Comparison of ENCODE assay signal across 27 mouse cellular contexts in genomic region chr1:58735962-58736361, GRCm38 (mm10). TPM values are rescaled to one million over a fixed set of nuclear protein-coding genes. Genes with fewer than 3 reads are reported as not detected.
DNase-seq lines count a peak whose midpoint lies in the region; ATAC-seq and TF ChIP-seq lines count a peak whose summit lies in the region.
"Had no signal": no experiment of that assay in that cellular context is flagged by ENCODE, and none has a peak within 500 bp of the region (broad histone marks: within the 10 kb centered on the region; RNA-seq: fewer than 3 reads in every experiment).

No protein-coding gene starts in this region.

- no peak for TF ChIP-seq EP300 in CH12.LX (IDR thresholded peaks at IDR 0.05; ENCODE audit: low read length)

- peak; percentile 80 for DNase-seq in kidney, adult 2 months
- DNase-seq in CH12.LX (ENCODE audit: extremely low read depth) = no peak
- no peak for DNase-seq in adrenal gland, postnatal 36 days
- no peak for DNase-seq in lung, postnatal 4 days
- DNase-seq: adrenal gland, adult 2 months; cerebellum, adult 9-11 months; heart, adult 18-20 months; heart, postnatal 36 days; lung, postnatal 10 days; thymus, postnatal 14 days had no signal

- dilution Hi-C loops in CH12.LX (cut with MboI; ENCODE audit: extremely low pct_ligation_motif_present, extremely low pct_unique_long_range_greater_than_20kb, low sequenced_read_pairs) = no loop called here

- H3K27ac ChIP-seq in kidney, adult 2 months (ENCODE audit: insufficient read depth, low read depth, low read length) = peak overlapping the region; percentile 94; the same call in 1 of the 2 replicates
- no peak overlapping the region for H3K27ac ChIP-seq in kidney, embryonic 14.5 days (ENCODE audit: low read depth, low read length)
- no peak overlapping the region for H3K27ac ChIP-seq in CH12.LX (ENCODE audit: insufficient read depth, low read depth)
- H3K27ac ChIP-seq: embryonic facial prominence, embryonic 15.5 days; hindbrain, embryonic 13.5 days had no signal

- H3K36me3 ChIP-seq in kidney, adult 2 months (ENCODE audit: control insufficient read depth, insufficient read depth, low read length) = peaks cover 28% of the 10 kb centered on the region
- H3K36me3 ChIP-seq in kidney, embryonic 14.5 days (ENCODE audit: control insufficient read depth, insufficient read depth, low read length) = peaks cover 70% of the 10 kb centered on the region
- peaks cover 68 to 87% of the 10 kb centered on the region in 2 experiments for H3K36me3 ChIP-seq in CH12.LX (replicated peaks in 1 of 2; ENCODE audit: control insufficient read depth in 1 of 2, insufficient read depth in 1 of 2, low read length in 1 of 2)

- TF ChIP-seq CTCF in kidney, adult 2 months (conservative IDR thresholded peaks at IDR 0.05; ENCODE audit: insufficient read depth, insufficient read length, low read depth, low read length) = no peak
- no peak for TF ChIP-seq CTCF in CH12.LX (conservative IDR thresholded peaks at IDR 0.05 in 1 of 2, IDR thresholded peaks at IDR 0.05 in 1 of 2; ENCODE audit: low read depth in 2 of 2, low read length in 2 of 2)

- H3K79me2 ChIP-seq in CH12.LX (replicated peaks; ENCODE audit: control insufficient read depth, extremely low read depth, insufficient read depth, poor library complexity, severe bottlenecking) = peaks cover 29% of the 10 kb centered on the region

- WGBS in kidney, adult 2 months = 45% methylated on average over 7 of the region's 7 CpGs
- WGBS in kidney, embryonic 14.5 days = 87% methylated on average over 7 of the region's 7 CpGs

- H3K27me3 ChIP-seq in kidney, adult 2 months (replicated peaks; ENCODE audit: control insufficient read depth, insufficient read depth, low read length) = no peaks in the 10 kb centered on the region
- H3K27me3 ChIP-seq in kidney, embryonic 14.5 days (ENCODE audit: control insufficient read depth, insufficient read depth, low read length) = no peaks in the 10 kb centered on the region
- no peaks in the 10 kb centered on the region for H3K27me3 ChIP-seq in CH12.LX (replicated peaks)
- H3K27me3 ChIP-seq: embryonic facial prominence, embryonic 15.5 days; hindbrain, embryonic 13.5 days had no signal

- H3K9me3 ChIP-seq in kidney, embryonic 14.5 days (ENCODE audit: control insufficient read depth, low read length) = no peaks in the 10 kb centered on the region
- H3K9me3 ChIP-seq in CH12.LX (replicated peaks; ENCODE audit: low read length) = no peaks in the 10 kb centered on the region
- H3K9me3 ChIP-seq: embryonic facial prominence, embryonic 15.5 days; hindbrain, embryonic 13.5 days had no signal

- in situ Hi-C loops in CH12.LX (cut with MboI; ENCODE audit: low pct_ligation_motif_present, low pct_unique_long_range_greater_than_20kb, low sequenced_read_pairs) = no loop called here

- no peak for TF ChIP-seq RAD21 in CH12.LX (IDR thresholded peaks at IDR 0.05; ENCODE audit: low read depth, low read length)

- H3K4me1 ChIP-seq in kidney, adult 2 months (ENCODE audit: control insufficient read depth, insufficient read depth, low read length) = peaks cover 19% of the 10 kb centered on the region
- no peaks in the 10 kb centered on the region for H3K4me1 ChIP-seq in kidney, embryonic 14.5 days (ENCODE audit: control insufficient read depth, insufficient read depth, low read length)
- H3K4me1 ChIP-seq in CH12.LX (ENCODE audit: control insufficient read depth in 1 of 2, insufficient read depth in 2 of 2) = peaks cover 4 to 58% of the 10 kb centered on the region in 2 experiments; a peak in 3 of 4 replicates
- H3K4me1 ChIP-seq: embryonic facial prominence, embryonic 15.5 days; hindbrain, embryonic 13.5 days had no signal

- H3K9ac ChIP-seq in kidney, embryonic 14.5 days (ENCODE audit: low read depth, low read length) = no peak overlapping the region
- no peak overlapping the region for H3K9ac ChIP-seq in CH12.LX (ENCODE audit: insufficient read depth, low read depth)
- H3K9ac ChIP-seq: embryonic facial prominence, embryonic 15.5 days; hindbrain, embryonic 13.5 days had no signal

- no peak overlapping the region for H3K4me2 ChIP-seq in kidney, embryonic 14.5 days (replicated peaks; ENCODE audit: low read depth, low read length)
- H3K4me2 ChIP-seq in CH12.LX (ENCODE audit: insufficient read depth, low read depth, poor library complexity, severe bottlenecking) = no peak overlapping the region
- H3K4me2 ChIP-seq: embryonic facial prominence, embryonic 15.5 days; hindbrain, embryonic 13.5 days; midbrain, embryonic 11.5 days had no signal

- no peak for ATAC-seq in kidney, embryonic 14.5 days (ENCODE audit: low FRiP score, low TSS enrichment)
- ATAC-seq in inflammation-experienced regulatory T-cells, adult 6 months = peak; percentile 45
- no peak for ATAC-seq in cerebellum, adult (ENCODE audit: insufficient number of reproducible peaks, low FRiP score, low TSS enrichment)
- ATAC-seq: forebrain, embryonic 14.5 days had no signal

- no peak for TF ChIP-seq POLR2A in kidney, adult 2 months (IDR thresholded peaks at IDR 0.05; ENCODE audit: low read depth, low read length)
- no peak for TF ChIP-seq POLR2A in CH12.LX (IDR thresholded peaks at IDR 0.05; ENCODE audit: low read depth, low read length)

- H3K4me3 ChIP-seq in kidney, adult 2 months (ENCODE audit: insufficient read depth, low read depth, low read length) = no peak overlapping the region
- H3K4me3 ChIP-seq in kidney, embryonic 14.5 days (ENCODE audit: low read length) = no peak overlapping the region
- no peak overlapping the region for H3K4me3 ChIP-seq in CH12.LX (replicated peaks in 1 of 3; ENCODE audit: low read depth in 2 of 3, low read length in 2 of 3, poor library complexity in 1 of 3)
- H3K4me3 ChIP-seq: embryonic facial prominence, embryonic 15.5 days; hindbrain, embryonic 13.5 days had no signal

TF ChIP-seq in CH12.LX, 34 proteins besides CTCF, POLR2A, EP300 and RAD21:
- TF ChIP-seq POLR2AphosphoS2 (IDR thresholded peaks at IDR 0.05; ENCODE audit: low read depth, low read length) (0 out of 2 replicates have a peak, but pooled peaks have one; percentile 8), TCF12 (IDR thresholded peaks at IDR 0.05; ENCODE audit: low read depth, low read length) (no peak)

RNA-seq across cellular contexts. Expression of gene Cflar, which starts 24.7 kb away (rescaled TPM):
- 65.8 and 71.1 TPM in 2 replicates for polyA plus RNA-seq in kidney, adult 2 months (2012; rRNA removed)
- polyA plus RNA-seq in kidney, embryonic 14.5 days (2014; fragmentation: Nextera tagmentation; extraction: Ambion mirVana) = 34.0 and 39.6 TPM in 2 replicates
- total RNA-seq in CH12.LX (2012; rRNA removed) = 46.8 and 49.2 TPM in 2 replicates
- 81.1 and 82.0 TPM in 2 replicates for total RNA-seq in CH12.LX (2014; rRNA removed)
- 28.3 and 35.7 TPM in 2 replicates for polyA plus RNA-seq in CH12.LX (2012; ENCODE audit: insufficient read length, low read depth)
- 100 to 1,000 TPM; 124 to 177 (median 175) TPM for polyA plus RNA-seq in inflammation-experienced regulatory T-cells, adult 6 months (2017; shearing (Covaris generic))
- total RNA-seq in adrenal gland, postnatal 36 days (2021) = 100 to 1,000 TPM; 110 to 114 TPM

RNA-seq across cellular contexts. Expression of gene Als2cr12, which starts 40.2 kb away (rescaled TPM):
- polyA plus RNA-seq in kidney, adult 2 months (2012; rRNA removed) = 0.80 and 0.88 TPM in 2 replicates
- not detected in 2 replicates for polyA plus RNA-seq in kidney, embryonic 14.5 days (2014; fragmentation: Nextera tagmentation; extraction: Ambion mirVana)
- not detected in 2 replicates for total RNA-seq in CH12.LX (2012; rRNA removed)
- total RNA-seq in CH12.LX (2014; rRNA removed) = not detected in 2 replicates
- 0.22 and 0.33 TPM in 2 replicates for polyA plus RNA-seq in CH12.LX (2012; ENCODE audit: insufficient read length, low read depth)
- polyA plus RNA-seq in inflammation-experienced regulatory T-cells, adult 6 months (2017; shearing (Covaris generic)) = not detected
- total RNA-seq in adrenal gland, postnatal 36 days (2021) = 1 to 10 TPM in 1 of 2 experiments, under 1 TPM in 1; 0.86 to 3.0 TPM
- total RNA-seq: common myeloid progenitor, adult 5-6 weeks; gastrocnemius, adult 8-10 months; heart, adult 18-20 months; heart, postnatal 36 days; layer of hippocampus, postnatal 25 days; midbrain, postnatal 0 days had no signal
- polyA plus RNA-seq: adrenal gland, adult 2 months; forebrain, embryonic 14.5 days; frontal cortex, adult 2 months; heart, embryonic 14.5 days; hindbrain, embryonic 13.5 days; intestine, embryonic 14.5 days; limb, embryonic 11.5 days; liver, adult 2 months; liver, embryonic 16.5 days; midbrain, embryonic 11.5 days; midbrain, postnatal 0 days had no signal

RNA-seq across cellular contexts. Expression of gene Casp8, which starts 59.2 kb away (rescaled TPM):
- 5.5 and 6.9 TPM in 2 replicates for polyA plus RNA-seq in kidney, adult 2 months (2012; rRNA removed)
- polyA plus RNA-seq in kidney, embryonic 14.5 days (2014; fragmentation: Nextera tagmentation; extraction: Ambion mirVana) = 35.2 and 41.3 TPM in 2 replicates
- total RNA-seq in CH12.LX (2012; rRNA removed) (36.2 and 42.6 TPM in 2 replicates), CH12.LX (2014; rRNA removed) (59.3 and 69.9 TPM in 2 replicates)
- 53.3 and 64.9 TPM in 2 replicates for polyA plus RNA-seq in CH12.LX (2012; ENCODE audit: insufficient read length, low read depth)
- polyA plus RNA-seq in inflammation-experienced regulatory T-cells, adult 6 months (2017; shearing (Covaris generic)) = 100 to 1,000 TPM; 161 to 182 (median 167) TPM
- 10 to 100 TPM; 20.3 to 22.3 TPM for total RNA-seq in adrenal gland, postnatal 36 days (2021)
